Mouse (Mus musculus): ENCODE results near the gene Tmem179b.

DNA sequence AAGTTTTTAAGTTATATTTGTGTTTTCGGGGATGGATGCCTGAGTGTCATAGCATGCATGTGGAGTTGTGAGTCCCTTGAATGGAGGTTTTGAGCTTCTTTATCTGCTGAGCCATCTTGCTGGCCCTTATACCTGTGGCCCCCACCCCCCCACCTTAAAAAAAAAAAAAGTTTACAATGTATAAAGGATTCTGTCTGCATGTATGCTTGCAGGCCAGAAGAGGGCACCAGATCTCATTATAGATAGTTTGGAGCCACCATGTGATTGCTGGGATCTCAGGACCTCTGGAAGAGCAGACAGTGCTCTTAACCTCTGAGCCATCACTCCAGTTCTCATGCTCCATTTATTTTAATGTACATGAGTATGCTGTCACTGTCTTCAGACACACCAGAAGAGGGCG lies 26.9 kb downstream of the Tmem179b start:
- TF ChIP-seq CTCF (conservative IDR thresholded peaks at IDR 0.05; ENCODE audit: insufficient read depth, insufficient read length, low read depth, low read length), result 0 out of 2 replicates have a peak, but pooled peaks have one; percentile 15
- TF ChIP-seq POLR2A (IDR thresholded peaks at IDR 0.05; ENCODE audit: low read depth, low read length), result no peak
